Mouse (Mus musculus): ENCODE measurements around the gene Trim17.

- TF ChIP-seq POLR2A (IDR thresholded peaks at IDR 0.05; ENCODE audit: low read depth, low read length) (peak; percentile 74; the same call in 1 of the 2 replicates), CTCF (IDR thresholded peaks at IDR 0.05; ENCODE audit: extremely low read depth, insufficient read depth, insufficient read length, insufficient replicate concordance) (peak; percentile 39; the same call in 1 of the 2 replicates)
These were observed at the start of gene Trim17, which contains the start of gene Hist3h2a for GRCm38 (mm10) chr11:58954420-58955142.

All from spleen, adult 2 months (tissue).